Mouse (Mus musculus) layer of hippocampus, postnatal 36 days (tissue): ENCODE measurements around the gene Pik3cd. TPM values are rescaled to one million over a fixed set of nuclear protein-coding genes. Genes with fewer than 3 reads are reported as not detected.

Source experiments
- DNase-seq, 2 experiments: peaks; one replicate each; pipeline ENCODE4 v3.0.0; 2022
- total RNA-seq, 2 experiments: library from RNA; stranded (reverse); gene quantifications; 2 replicates each; pipeline ENCODE4 v1.2.3; 2021

Pik3cd gene
- total RNA-seq, 2 experiments from 2014 or later, result 20.8 to 25.0 TPM

- no peak for DNase-seq
Measured at GRCm38 (mm10) chr4:149724916-149725470, 22.6 kb upstream of the Pik3cd start.

- DNase-seq, result no peak
Measured at GRCm38 (mm10) chr4:149723855-149724731, 21.7 kb upstream of the Pik3cd start.

GRCm38 (mm10) chr4:149723021-149723390, 20.6 kb upstream of the Pik3cd start:
- DNase-seq, result no peak

- DNase-seq, result no peak
Measured at GRCm38 (mm10) chr4:149722104-149723020, 20.0 kb upstream of the Pik3cd start.

GRCm38 (mm10) chr4:149721163-149721562, 18.8 kb upstream of the Pik3cd start:
- no peak for DNase-seq

GRCm38 (mm10) chr4:149719686-149720085, 17.3 kb upstream of the Pik3cd start:
- no peak for DNase-seq

- DNase-seq, result no peak
Measured at GRCm38 (mm10) chr4:149714542-149714941, 12.2 kb upstream of the Pik3cd start.

- DNase-seq, result no peak
Measured at GRCm38 (mm10) chr4:149711955-149712354, 9.6 kb upstream of the Pik3cd start.

GRCm38 (mm10) chr4:149711485-149711884, 9.1 kb upstream of the Pik3cd start:
- DNase-seq, result no peak

GRCm38 (mm10) chr4:149710510-149710909, 8.1 kb upstream of the Pik3cd start:
- DNase-seq, result no peak

GRCm38 (mm10) chr4:149705941-149706340, 3.6 kb upstream of the Pik3cd start:
- no peak for DNase-seq

GRCm38 (mm10) chr4:149705298-149705697, 2.9 kb upstream of the Pik3cd start:
- no peak for DNase-seq

GRCm38 (mm10) chr4:149701426-149702209, 753 bp downstream of the Pik3cd start:
- DNase-seq, result no peak

GRCm38 (mm10) chr4:149699953-149700352, 2.4 kb downstream of the Pik3cd start:
- no peak for DNase-seq

GRCm38 (mm10) chr4:149698197-149698821, 4.1 kb downstream of the Pik3cd start:
- peak in 1 of 2 experiments; percentile 34 for DNase-seq

GRCm38 (mm10) chr4:149697506-149698196, 4.7 kb downstream of the Pik3cd start:
- DNase-seq, result no peak

- DNase-seq, result no peak
Measured at GRCm38 (mm10) chr4:149696189-149696971, 6.0 kb downstream of the Pik3cd start.

GRCm38 (mm10) chr4:149691368-149691767, 11.0 kb downstream of the Pik3cd start:
- no peak for DNase-seq

GRCm38 (mm10) chr4:149690828-149691280, 11.5 kb downstream of the Pik3cd start:
- DNase-seq, result no peak
